Mouse (Mus musculus) ES-Bruce4 (cell line): ENCODE measurements around the gene Gpd2. TPM values are rescaled to one million over a fixed set of nuclear protein-coding genes. Genes with fewer than 3 reads are reported as not detected.
A peak's percentile ranks its signal among the peaks of the same experiment; 100 is the strongest.

Experiments used
- H3K27ac ChIP-seq: 2 replicates; pipeline ENCODE4 v1.5.1; 2012; ENCODE audit warnings: low read length, inconsistent platforms; ENCODE audit not compliant: insufficient read depth
- H3K27me3 ChIP-seq: 2 replicates; pipeline ENCODE4 v1.6.1; 2012; ENCODE audit warnings: mild to moderate bottlenecking, low read length, inconsistent platforms; ENCODE audit not compliant: control insufficient read depth, poor library complexity, insufficient read depth, severe bottlenecking
- H3K36me3 ChIP-seq: 2 replicates; pipeline ENCODE4 v1.6.1; 2012; ENCODE audit warnings: inconsistent platforms, mild to moderate bottlenecking, low read length, moderate library complexity; ENCODE audit not compliant: control insufficient read depth, poor library complexity, insufficient read depth, severe bottlenecking
- H3K4me1 ChIP-seq: one replicate; pipeline ENCODE4 v1.8.1; 2011; ENCODE audit warnings: low read length; ENCODE audit not compliant: control insufficient read depth, insufficient read depth
- H3K4me3 ChIP-seq: 2 replicates; pipeline ENCODE4 v1.5.1; 2011; ENCODE audit warnings: low read depth, mild to moderate bottlenecking, low read length
- H3K9ac ChIP-seq: 2 replicates; pipeline ENCODE4 v1.6.1; 2012; ENCODE audit warnings: low read depth, mild to moderate bottlenecking, inconsistent platforms; ENCODE audit not compliant: poor library complexity, severe bottlenecking
- H3K9me3 ChIP-seq: replicated peaks from 2 replicates; pipeline ENCODE4 v1.6.1; 2012; ENCODE audit warnings: mild to moderate bottlenecking, low read length, inconsistent platforms; ENCODE audit not compliant: control insufficient read depth, poor library complexity, insufficient read depth, severe bottlenecking
- CTCF ChIP-seq: IDR thresholded peaks from one replicate; pipeline ENCODE4 v1.8.1; 2011; ENCODE audit warnings: low read depth, low read length
- EP300 ChIP-seq: IDR thresholded peaks from 2 replicates; pipeline ENCODE4 v1.6.1; 2011; ENCODE audit warnings: low read depth, low read length; ENCODE audit not compliant: insufficient read depth
- POLR2A ChIP-seq: IDR thresholded peaks from one replicate; pipeline ENCODE4 v1.8.1; 2011; ENCODE audit warnings: low read length; ENCODE audit not compliant: insufficient read depth
- polyA plus RNA-seq: library from polyadenylated mRNA; stranded (reverse); fragments of >200 nt; gene quantifications from 2 replicates; pipeline ENCODE4 v1.2.4, GENCODE M21; 2011; ENCODE audit warnings: low read depth; ENCODE audit not compliant: missing spikeins, insufficient read depth, insufficient read length

The Gpd2 gene
- polyA plus RNA-seq: 39.2 and 40.0 TPM in 2 replicates

- no peaks in the 10 kb centered on the region for H3K36me3 ChIP-seq
- peaks cover 6% of the 10 kb centered on the region for H3K4me1 ChIP-seq
- peak within 1 kb of the TSS; percentile 78 for H3K27ac ChIP-seq
- TF ChIP-seq POLR2A (no peak), EP300 (no peak), CTCF (no peak)
- H3K9ac ChIP-seq: peak within 1 kb of the TSS; percentile 78
- no peaks in the 10 kb centered on the region for H3K27me3 ChIP-seq
- H3K9me3 ChIP-seq: no peaks in the 10 kb centered on the region
- peak within 1 kb of the TSS; percentile 80 for H3K4me3 ChIP-seq
These were observed at the start of gene Gpd2 for GRCm38 (mm10) chr2:57237475-57237919. Gene Gpd2 (plus strand): TSS chr2:57237635.

DNA sequence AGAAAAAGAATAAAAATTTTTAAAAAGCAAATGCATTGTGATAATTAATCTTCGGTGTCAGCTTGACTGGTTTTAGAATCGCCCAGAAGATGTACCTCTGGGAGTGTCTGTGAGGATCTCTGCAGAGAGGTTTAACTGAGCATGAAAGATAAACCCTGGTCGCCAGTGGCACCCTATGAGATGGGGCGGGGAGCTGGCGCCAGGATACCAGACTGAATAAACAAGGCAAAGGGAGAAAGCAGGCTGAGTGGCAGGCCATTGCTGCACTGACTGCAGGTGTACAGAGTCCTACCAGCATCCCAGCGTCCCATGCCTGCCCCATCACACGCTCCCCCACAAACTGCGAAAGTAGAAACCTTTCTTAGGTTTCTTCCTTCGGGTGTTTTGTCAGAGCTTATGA lies 49.2 kb upstream of the Gpd2 start:
- Histone ChIP-seq H3K9me3 (no peaks in the 10 kb centered on the region), H3K4me1 (no peaks in the 10 kb centered on the region), H3K4me3 (no peak overlapping the region), H3K9ac (no peak overlapping the region), H3K36me3 (no peaks in the 10 kb centered on the region), H3K27me3 (no peaks in the 10 kb centered on the region), H3K27ac (no peak overlapping the region)
- TF ChIP-seq CTCF (no peak), POLR2A (no peak), EP300 (no peak)

DNA sequence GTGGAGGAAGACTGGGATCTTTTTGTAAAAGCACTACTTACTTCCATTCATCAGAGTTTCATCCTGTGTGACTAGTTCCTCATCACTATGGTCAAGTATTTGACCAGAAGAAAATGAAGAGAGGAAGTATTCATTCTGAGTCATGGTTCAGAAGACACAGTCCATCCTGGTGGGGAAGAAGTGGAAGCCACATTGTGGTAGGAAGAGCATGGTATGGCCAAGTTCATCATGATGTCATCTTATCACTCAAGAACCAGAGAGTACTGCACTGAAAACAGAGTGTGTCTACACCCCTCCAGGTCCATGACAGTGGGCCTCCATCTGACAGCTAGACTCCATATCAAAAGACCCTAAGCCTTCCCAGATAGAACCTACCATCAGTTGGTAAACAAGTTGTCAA lies 46.6 kb upstream of the Gpd2 start:
- Histone ChIP-seq H3K27me3 (no peaks in the 10 kb centered on the region), H3K36me3 (no peaks in the 10 kb centered on the region), H3K4me3 (no peak overlapping the region), H3K9ac (no peak overlapping the region), H3K27ac (no peak overlapping the region), H3K9me3 (no peaks in the 10 kb centered on the region), H3K4me1 (no peaks in the 10 kb centered on the region)
- no peak for TF ChIP-seq POLR2A

DNA sequence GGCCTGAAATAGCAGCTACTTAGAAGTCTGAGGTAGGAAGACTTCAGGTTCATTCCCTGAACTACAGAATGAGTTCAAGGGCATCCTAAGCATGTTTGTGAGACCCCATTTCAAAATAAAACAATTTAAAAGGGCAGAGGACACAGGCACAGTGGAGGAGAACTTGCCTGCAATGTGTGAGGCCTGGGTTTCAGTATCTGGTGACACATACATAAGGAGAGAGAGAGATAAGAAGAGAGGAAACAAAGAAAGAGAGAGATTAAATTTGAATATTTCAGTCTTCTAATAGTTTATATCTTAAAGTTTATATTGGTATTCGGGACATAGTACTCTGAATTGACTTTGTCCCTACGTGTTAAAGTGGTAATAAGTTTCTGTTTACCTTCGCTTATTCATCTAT lies 38.4 kb upstream of the Gpd2 start:
- H3K9ac ChIP-seq: no peak overlapping the region
- no peaks in the 10 kb centered on the region for H3K4me1 ChIP-seq
- no peak overlapping the region for H3K4me3 ChIP-seq
- H3K9me3 ChIP-seq: no peaks in the 10 kb centered on the region
- H3K27me3 ChIP-seq: no peaks in the 10 kb centered on the region
- H3K36me3 ChIP-seq: no peaks in the 10 kb centered on the region
- H3K27ac ChIP-seq: no peak overlapping the region
- TF ChIP-seq EP300: no peak
- no peak for TF ChIP-seq CTCF
- TF ChIP-seq POLR2A: no peak

- Histone ChIP-seq H3K4me1 (no peaks in the 10 kb centered on the region), H3K27ac (no peak overlapping the region), H3K27me3 (no peaks in the 10 kb centered on the region), H3K9me3 (no peaks in the 10 kb centered on the region), H3K9ac (no peak overlapping the region), H3K36me3 (no peaks in the 10 kb centered on the region), H3K4me3 (no peak overlapping the region)
- TF ChIP-seq CTCF (no peak), EP300 (no peak), POLR2A (no peak)
These were observed 28.9 kb upstream of the Gpd2 start for GRCm38 (mm10) chr2:57208472-57209083.

DNA sequence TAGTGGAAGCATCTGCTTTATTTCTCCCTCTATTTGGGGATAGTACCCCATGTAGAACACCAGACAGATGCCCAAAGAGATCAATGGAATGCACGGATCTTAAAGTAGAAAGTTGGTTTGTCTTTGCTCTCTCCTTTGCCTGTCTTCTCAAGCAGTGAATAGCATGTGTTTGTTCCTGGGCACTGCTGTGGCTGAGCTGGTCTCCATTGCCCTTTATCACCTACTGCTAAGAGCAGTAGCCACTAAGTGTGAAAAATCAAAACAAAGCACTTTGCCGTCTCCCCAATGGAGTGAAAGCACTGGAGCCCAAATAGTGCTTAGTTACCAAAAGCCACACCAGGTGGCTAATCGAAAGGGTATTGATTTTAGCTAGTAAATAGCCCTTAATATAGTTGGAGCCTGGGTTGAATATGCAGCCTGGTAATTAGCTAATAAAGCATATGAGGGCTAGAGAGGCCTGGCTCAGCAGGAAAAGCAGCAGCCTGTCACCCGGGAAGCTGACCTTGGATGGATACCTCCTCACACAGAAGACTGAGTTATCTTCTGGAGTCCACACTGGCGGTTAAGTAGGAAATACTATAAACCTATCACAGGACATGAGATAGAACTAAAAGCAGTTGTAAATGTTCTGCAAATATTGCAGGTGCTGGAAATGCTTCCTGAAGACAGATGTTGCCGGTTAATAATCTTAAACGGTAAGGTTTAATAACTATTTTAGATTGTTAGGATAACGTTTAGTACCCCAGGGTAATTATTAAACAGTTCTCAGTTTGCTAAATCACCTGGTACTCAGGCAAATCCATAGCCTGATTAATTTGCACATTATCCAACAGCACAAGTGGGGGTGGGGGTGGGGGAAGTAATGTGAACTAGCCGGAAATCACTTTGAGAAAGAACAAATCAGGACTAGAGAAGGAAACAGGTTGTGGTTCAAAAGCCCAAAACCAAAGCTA lies 26.1 kb upstream of the Gpd2 start:
- H3K4me3 ChIP-seq: no peak overlapping the region
- no peak overlapping the region for H3K9ac ChIP-seq
- H3K36me3 ChIP-seq: no peaks in the 10 kb centered on the region
- no peaks in the 10 kb centered on the region for H3K27me3 ChIP-seq
- no peaks in the 10 kb centered on the region for H3K4me1 ChIP-seq
- TF ChIP-seq POLR2A (no peak), EP300 (no peak), CTCF (no peak)
- no peak overlapping the region for H3K27ac ChIP-seq
- H3K9me3 ChIP-seq: no peaks in the 10 kb centered on the region
